In genomic region chr9:84253022-84253991, GRCm38 (mm10) we compare ENCODE assay signal across 9 mouse cellular contexts.
DNase-seq lines count a peak whose midpoint lies in the region; ATAC-seq lines count a peak whose summit lies in the region.
"Had no signal": no experiment of that assay in that cellular context is flagged by ENCODE, and none has a peak within 500 bp of the region (broad histone marks: within the 10 kb centered on the region; RNA-seq: fewer than 3 reads in every experiment).

No protein-coding gene starts in this region.

- no peak overlapping the region for H3K4me3 ChIP-seq in embryonic facial prominence, embryonic 10.5 days
- no peak overlapping the region for H3K4me3 ChIP-seq in hindbrain, embryonic 16.5 days (ENCODE audit: low read length)
- no peak overlapping the region for H3K4me3 ChIP-seq in midbrain, embryonic 11.5 days (ENCODE audit: low read depth, low read length)
- H3K4me3 ChIP-seq: megakaryocyte, embryonic 14.5 days had no signal

- intact Hi-C loops in heart, postnatal 14 days (cut with DNase I): loop anchor here (5.0 to 10.0 kb wide), 3 partner anchors 229 to 1439 kb away; partner anchors contain the start of gene Tent5a
- intact Hi-C loops in heart, postnatal 25 days (cut with DNase I): loop anchor here (5.0 to 10.0 kb wide), 2 partner anchors 1074 to 1431 kb away; partner anchors contain the start of gene Tent5a

- no peaks in the 10 kb centered on the region for H3K36me3 ChIP-seq in embryonic facial prominence, embryonic 10.5 days (replicated peaks)
- H3K36me3 ChIP-seq in hindbrain, embryonic 16.5 days (ENCODE audit: control insufficient read depth, insufficient read depth, low read length): no peaks in the 10 kb centered on the region
- H3K36me3 ChIP-seq in midbrain, embryonic 11.5 days (ENCODE audit: control insufficient read depth, insufficient read depth, low read length): no peaks in the 10 kb centered on the region
- H3K36me3 ChIP-seq in splenic B cell, adult 2 months (ENCODE audit: control insufficient read depth, insufficient read depth, low read length, poor library complexity, severe bottlenecking): no peaks in the 10 kb centered on the region

- H3K9me3 ChIP-seq in embryonic facial prominence, embryonic 10.5 days: no peaks in the 10 kb centered on the region
- H3K9me3 ChIP-seq in hindbrain, embryonic 16.5 days (ENCODE audit: control insufficient read depth, low read length): no peaks in the 10 kb centered on the region
- no peaks in the 10 kb centered on the region for H3K9me3 ChIP-seq in midbrain, embryonic 11.5 days (ENCODE audit: control insufficient read depth, low read length)
- H3K9me3 ChIP-seq: megakaryocyte, embryonic 14.5 days had no signal

- no peak overlapping the region for H3K27ac ChIP-seq in embryonic facial prominence, embryonic 10.5 days (replicated peaks)
- H3K27ac ChIP-seq in hindbrain, embryonic 16.5 days (ENCODE audit: low read depth, low read length): no peak overlapping the region
- H3K27ac ChIP-seq in midbrain, embryonic 11.5 days (ENCODE audit: low read depth, low read length): no peak overlapping the region

- peak; percentile 33 to 46 for DNase-seq in heart, postnatal 14 days
- no peak for DNase-seq in heart, postnatal 25 days (ENCODE audit: low spot score)
- peak; percentile 7 for DNase-seq in adrenal gland, adult 8-10 months
- DNase-seq in embryonic facial prominence, embryonic 10.5 days (ENCODE audit: low spot score): peak; percentile 70
- peak; percentile 20 for DNase-seq in left cerebral cortex, adult 18-20 months (ENCODE audit: low spot score in 2 of 2)
- DNase-seq in midbrain, embryonic 11.5 days (ENCODE audit: low spot score, missing footprints): peak; percentile 91
- peak; percentile 61 for DNase-seq in splenic B cell, adult 2 months (ENCODE audit: low read depth, low spot score)

- WGBS in embryonic facial prominence, embryonic 10.5 days: 16% methylated on average over 7 of the region's 7 CpGs
- 13% methylated on average over 7 of the region's 7 CpGs for WGBS in hindbrain, embryonic 16.5 days
- 15% methylated on average over 7 of the region's 7 CpGs for WGBS in midbrain, embryonic 11.5 days

- peak; percentile 85 for ATAC-seq in hindbrain, embryonic 16.5 days
- peak; percentile 90 for ATAC-seq in midbrain, embryonic 11.5 days (ENCODE audit: low FRiP score)

- H3K9ac ChIP-seq in hindbrain, embryonic 16.5 days (ENCODE audit: low read depth, low read length): no peak overlapping the region
- H3K9ac ChIP-seq in midbrain, embryonic 11.5 days (ENCODE audit: low read length): no peak overlapping the region

- H3K4me2 ChIP-seq in hindbrain, embryonic 16.5 days (ENCODE audit: low read length): no peak overlapping the region
- H3K4me2 ChIP-seq in midbrain, embryonic 11.5 days: no peak overlapping the region

- H3K27me3 ChIP-seq in embryonic facial prominence, embryonic 10.5 days (replicated peaks; ENCODE audit: low read depth, poor library complexity, severe bottlenecking): no peaks in the 10 kb centered on the region
- no peaks in the 10 kb centered on the region for H3K27me3 ChIP-seq in hindbrain, embryonic 16.5 days (replicated peaks; ENCODE audit: control insufficient read depth, insufficient read depth, low read length)
- no peaks in the 10 kb centered on the region for H3K27me3 ChIP-seq in midbrain, embryonic 11.5 days (ENCODE audit: control insufficient read depth, insufficient read depth, low read length)
- no peaks in the 10 kb centered on the region for H3K27me3 ChIP-seq in splenic B cell, adult 2 months (ENCODE audit: control insufficient read depth, insufficient read depth, low read length, poor library complexity, severe bottlenecking)
- H3K27me3 ChIP-seq: megakaryocyte, embryonic 14.5 days had no signal

- H3K4me1 ChIP-seq in embryonic facial prominence, embryonic 10.5 days: peaks cover 5% of the 10 kb centered on the region
- H3K4me1 ChIP-seq in hindbrain, embryonic 16.5 days (ENCODE audit: control insufficient read depth, insufficient read depth, low read depth, low read length): peaks cover 9% of the 10 kb centered on the region
- no peaks in the 10 kb centered on the region for H3K4me1 ChIP-seq in midbrain, embryonic 11.5 days (ENCODE audit: control insufficient read depth, insufficient read depth, low read length)
- H3K4me1 ChIP-seq: megakaryocyte, embryonic 14.5 days had no signal
